Mouse (Mus musculus): Measurements from ENCODE around the gene Acp7.
"Not testable (repeated sequence)": the region's sequence is repeated elsewhere in the genome, so short reads cannot be mapped to it uniquely, and the experiment has no call there.

Acp7 gene

GRCm38 (mm10) chr7:28631073-28631472, at the start of gene Acp7:
Gene Acp7, minus strand, starts transcription at chr7:28631332.
- in situ Hi-C loops (cut with MboI), result no loop called here

GRCm38 (mm10) chr7:28677624-28678023, 46.5 kb upstream of the Acp7 start:
- in situ Hi-C loops (cut with MboI), result no loop called here

DNA sequence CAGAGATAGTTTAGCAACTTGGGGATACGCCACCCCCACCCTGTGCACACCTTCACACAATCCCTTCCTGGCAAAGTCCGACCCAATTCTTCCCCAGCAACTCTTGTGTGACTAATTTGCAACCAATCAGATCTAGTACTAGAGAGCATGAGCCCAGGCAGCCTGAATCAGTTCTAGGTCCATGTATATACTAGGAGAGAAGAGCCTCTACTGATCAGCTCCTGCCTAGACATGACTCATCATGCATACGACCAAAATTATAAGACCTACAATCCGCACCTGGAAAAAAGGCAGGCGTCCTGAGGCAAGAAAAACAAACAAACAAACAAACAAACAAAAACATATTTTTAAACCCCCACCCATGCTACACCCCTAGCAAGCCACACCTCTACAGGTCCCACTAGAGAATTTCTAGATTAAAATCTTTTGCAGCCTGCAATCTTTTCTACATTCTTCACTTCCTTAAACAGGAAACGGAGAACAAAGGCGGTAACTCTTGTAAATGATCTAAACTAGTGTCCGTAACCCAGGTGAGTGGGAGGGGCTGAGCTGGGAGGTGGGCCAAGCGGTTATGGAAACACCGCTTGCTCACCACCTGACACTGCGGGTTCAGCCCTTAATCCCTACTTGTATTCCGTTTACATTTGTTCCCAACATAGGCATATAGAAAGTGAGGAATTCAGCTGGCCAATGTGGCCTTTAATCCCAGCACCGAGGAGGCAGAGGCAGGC, 45.8 kb upstream of the Acp7 start:
- in situ Hi-C loops (cut with MboI), result no loop called here

GRCm38 (mm10) chr7:28675746-28676145, 44.6 kb upstream of the Acp7 start:
- in situ Hi-C loops (cut with MboI), result no loop called here

- in situ Hi-C loops (cut with MboI), result no loop called here
Measured at GRCm38 (mm10) chr7:28674994-28675393, 43.9 kb upstream of the Acp7 start.

GRCm38 (mm10) chr7:28672786-28673185, 41.7 kb upstream of the Acp7 start:
- in situ Hi-C loops (cut with MboI), result not testable (repeated sequence)

DNA sequence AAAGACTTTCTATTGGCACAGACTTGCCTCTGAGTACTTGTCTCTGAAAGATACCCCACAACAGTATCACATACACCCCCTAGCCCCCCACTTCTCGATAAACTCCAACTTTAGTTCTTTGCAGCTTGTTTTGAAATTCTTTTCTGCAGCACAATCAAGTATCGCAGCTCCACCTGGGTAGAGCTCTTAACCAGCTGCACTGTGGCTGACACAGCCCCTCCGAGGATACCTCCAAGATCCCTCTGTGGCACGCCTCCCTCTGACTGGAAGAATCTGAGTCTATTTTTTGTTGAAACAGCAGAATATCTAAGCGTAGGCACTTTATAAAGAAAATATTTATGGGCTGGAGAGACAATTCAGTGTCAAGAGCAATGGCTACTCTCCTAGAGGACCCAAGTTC, 41.1 kb upstream of the Acp7 start:
- in situ Hi-C loops (cut with MboI), result no loop called here

- in situ Hi-C loops (cut with MboI), result no loop called here
Measured at GRCm38 (mm10) chr7:28671172-28671571, 40.0 kb upstream of the Acp7 start.

DNA sequence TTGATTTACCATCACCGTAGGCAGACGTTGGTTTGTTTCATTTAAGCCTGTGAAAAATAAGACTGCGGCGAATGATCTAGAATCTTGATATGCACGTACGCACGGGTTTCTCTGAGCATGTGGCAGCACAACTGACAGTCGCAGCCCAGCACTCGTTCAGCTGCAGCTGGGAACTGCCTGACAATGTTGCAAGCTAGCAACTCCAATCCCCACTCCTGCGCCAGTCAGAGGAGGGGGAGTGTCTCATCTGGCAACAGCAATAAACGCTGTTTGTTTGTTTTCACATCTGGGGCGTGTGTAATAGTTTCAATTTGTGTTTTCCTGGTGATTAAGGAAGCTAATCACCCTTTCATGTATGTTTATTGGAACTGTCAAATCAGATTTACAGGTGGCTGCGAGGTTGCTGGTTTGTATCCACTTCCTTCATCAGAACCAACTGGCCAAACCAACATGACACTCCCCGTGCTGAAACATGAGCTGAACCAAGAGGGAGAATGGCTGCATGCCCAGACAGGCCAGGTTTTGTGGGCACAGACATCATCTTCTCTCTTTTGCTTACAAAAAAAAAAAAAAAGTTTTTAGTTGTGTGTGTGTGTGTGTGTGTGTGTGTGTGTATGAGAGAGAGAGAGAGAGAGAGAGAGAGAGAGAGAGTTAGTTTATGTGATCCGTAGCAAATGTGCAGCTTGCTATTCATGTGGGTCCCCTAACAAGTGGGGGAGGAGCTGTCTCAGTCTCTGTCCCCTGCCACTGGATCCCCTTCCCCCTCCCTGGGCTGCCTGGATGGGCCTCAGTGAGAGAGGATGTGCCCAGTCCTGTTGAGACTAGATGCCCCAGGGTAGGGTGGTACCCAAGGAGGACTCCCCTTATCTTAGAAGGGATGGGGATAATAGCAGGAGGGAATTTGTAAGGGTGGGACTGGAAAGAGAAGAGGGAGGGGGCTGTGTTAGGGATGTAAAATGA, 34.8 kb upstream of the Acp7 start:
- in situ Hi-C loops (cut with MboI), result no loop called here

DNA sequence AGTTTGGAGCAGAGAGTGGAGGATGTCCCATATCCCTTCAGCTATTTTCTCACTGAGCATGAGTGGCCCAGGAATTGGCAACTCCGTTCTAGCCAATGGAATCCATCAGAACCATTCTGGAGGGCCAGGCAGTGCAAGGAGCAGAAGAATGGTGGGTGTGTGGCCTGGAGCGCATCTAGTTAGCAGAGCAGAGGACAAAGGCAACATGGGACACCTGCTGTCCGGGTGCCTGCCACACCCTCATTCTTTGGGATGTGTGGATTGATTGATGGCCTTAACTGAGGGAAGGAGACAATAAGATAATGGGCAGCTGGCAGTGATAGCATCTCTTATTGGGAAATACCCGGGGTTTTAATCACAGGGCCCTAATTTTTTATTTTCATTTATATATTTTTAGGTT, 25.3 kb upstream of the Acp7 start:
- in situ Hi-C loops (cut with MboI), result no loop called here

- in situ Hi-C loops (cut with MboI), result no loop called here
Measured at GRCm38 (mm10) chr7:28651157-28651556, 20.0 kb upstream of the Acp7 start.

- in situ Hi-C loops (cut with MboI), result no loop called here
Measured at GRCm38 (mm10) chr7:28647016-28647415, 15.9 kb upstream of the Acp7 start.

DNA sequence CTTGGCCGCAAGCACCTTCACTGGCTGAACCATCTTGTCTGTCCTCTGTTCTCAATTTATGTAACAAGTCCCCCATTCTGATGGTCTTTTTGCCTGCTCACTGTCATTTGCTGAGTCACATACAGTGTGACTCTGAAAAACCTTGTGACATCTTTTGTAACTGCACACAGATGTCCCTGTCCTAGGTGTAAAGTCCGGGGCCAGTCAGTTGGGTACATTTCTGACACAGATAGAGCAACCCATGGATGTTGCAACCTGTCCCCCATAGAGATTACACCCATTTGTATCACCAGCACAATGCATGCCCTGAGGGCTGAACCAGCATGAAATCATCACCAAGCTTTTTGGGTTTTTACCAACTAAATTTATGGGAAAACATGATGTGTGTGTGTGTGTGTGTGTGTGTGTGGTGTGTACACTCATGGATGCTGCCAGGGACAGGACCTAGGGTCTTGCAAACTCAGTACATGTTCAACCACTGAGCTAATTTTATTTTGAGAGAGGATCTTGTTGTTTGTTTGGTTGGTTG, 14.9 kb upstream of the Acp7 start:
- in situ Hi-C loops (cut with MboI), result no loop called here

DNA sequence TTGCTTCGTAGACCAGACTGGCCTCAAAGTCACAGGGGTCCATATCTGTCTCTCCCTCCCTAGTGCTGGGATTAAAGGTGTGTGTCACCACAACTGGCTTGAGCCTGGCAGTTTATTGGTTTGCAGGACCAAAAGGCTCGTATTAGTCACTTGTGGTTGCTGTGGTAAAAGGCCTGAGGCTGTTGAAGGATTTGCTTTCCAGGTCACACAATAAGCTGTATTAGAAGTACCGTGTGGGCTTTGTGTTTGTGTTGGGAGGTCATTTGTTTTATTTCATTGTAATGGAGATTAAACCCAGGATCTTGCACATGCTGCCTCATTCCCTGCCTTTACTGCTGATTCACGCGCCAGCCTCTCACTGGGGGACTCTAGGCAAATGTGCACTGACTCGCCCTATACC, 14.2 kb upstream of the Acp7 start:
- in situ Hi-C loops (cut with MboI), result no loop called here

DNA sequence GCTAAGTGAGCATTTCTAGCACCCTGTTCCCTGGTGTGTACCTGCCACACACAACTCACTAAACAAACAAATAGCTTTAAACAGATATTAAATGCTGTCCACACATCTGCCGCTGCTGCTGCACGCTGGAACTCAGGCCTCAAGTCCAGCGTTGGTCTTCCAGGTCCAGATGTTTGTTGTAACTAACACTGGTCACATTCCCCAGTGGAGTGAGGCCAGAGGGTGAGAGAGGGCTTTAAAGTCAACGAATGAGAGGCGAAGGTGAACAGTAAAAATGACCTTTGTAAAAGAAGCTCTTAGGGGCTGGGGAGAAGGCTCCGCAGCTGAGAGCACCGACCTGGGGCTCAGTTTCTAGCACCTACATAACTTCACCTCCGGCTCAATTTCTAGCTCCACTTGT, 10.4 kb upstream of the Acp7 start:
- in situ Hi-C loops (cut with MboI), result no loop called here

DNA sequence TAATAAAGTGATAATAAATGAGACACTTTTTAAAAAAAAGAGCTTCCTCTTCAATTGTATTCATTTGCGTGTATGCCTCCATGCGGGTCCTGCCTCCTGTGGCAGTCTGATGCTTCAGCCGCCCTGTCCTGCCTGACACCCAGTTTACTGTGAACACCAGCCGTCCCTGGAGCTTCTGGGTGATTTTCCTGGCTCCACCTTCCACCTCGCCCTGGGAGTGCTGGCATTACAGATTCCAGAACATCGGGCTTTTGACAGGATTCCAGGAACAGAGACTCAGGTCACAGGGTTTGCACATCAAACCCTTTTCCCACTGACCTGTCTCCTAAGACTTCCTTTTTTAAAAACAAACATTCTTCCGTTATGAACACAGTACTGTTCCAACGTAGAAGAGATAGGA, 6.4 kb upstream of the Acp7 start:
- in situ Hi-C loops (cut with MboI), result no loop called here

DNA sequence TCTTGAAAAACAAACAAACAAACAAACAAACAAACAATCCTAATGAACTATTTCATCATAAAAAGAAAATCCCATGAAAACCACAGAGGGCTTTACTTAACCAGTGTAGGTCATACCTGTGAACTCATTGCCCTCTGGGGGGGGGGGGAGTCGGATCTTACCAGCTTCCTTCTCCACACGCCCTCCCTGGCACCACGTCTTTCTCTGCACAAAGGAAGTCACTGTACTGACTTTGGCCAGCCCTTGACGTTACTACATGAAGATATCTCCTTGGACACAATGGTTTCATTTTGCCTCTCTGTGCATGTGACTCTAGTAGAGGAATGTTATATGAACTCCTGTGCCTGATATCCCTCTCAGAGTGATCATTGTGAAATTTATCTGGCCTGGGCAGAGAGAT, 3.0 kb upstream of the Acp7 start:
- in situ Hi-C loops (cut with MboI), result no loop called here

DNA sequence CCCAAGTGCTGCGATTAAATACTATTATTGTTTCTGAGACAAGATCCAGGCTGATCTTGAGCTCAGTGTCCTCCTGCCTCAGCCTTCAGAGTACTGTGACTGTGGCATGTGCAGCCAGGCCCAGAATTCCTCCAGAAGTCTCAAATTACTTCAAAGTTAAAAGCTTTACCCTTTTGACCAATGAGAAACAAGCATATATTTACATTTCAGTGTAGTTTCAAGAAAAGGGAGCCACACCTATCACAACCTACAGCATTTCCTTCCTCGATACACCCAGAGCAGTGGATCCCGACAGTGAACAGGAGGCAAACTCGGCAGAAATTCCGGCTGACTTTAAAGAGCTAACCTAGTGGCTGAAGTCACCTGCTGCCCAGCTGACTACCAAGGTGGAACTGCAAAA, 6.3 kb downstream of the Acp7 start:
- in situ Hi-C loops (cut with MboI), result no loop called here

DNA sequence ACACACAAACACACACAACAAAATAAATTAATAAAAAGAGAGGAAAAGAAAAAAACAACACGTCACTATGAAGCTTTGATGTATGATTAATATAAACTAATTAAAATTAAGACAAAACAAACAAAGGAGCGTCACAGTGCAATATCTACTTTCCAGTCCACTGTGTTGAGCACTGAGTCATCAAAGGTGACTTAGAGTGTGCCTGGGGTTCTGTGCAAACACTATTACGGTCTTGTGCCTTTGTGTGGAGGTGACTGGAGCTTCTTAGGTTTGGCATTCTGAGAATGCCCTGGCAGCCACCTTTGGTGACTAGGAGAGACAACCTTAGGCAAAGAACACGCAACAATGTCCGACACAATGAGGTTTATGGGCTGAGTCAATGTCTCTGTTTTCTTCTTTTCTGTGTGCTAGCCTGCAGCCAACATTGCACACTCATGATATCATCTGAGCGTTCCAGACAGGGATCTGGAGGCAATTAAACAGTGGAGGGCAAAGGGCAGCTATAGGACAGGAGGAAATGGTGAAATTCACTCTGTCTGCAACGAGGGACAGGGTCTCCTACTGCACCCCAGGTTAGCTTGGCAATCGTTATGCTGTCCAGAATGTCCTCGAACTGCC, 11.9 kb downstream of the Acp7 start:
- in situ Hi-C loops (cut with MboI), result no loop called here

DNA sequence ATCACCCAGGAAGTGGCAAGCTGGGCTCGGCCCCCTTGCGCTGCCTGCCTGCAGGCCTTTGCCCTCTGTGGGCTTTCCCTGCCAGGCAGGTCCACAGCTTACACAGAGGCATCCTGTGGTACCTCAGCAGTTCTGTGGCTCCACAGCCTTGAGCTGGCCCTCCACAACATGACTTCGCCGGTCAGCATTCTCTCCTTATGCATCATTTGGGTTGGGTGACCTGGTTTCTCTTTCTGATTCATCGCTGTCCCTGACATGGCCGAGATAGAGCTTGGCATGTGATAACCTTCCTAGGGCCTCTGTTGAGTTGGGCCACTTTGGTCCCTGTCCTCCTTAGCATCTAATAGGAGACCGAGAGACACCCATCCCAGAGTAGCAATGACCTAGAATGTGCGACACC, 25.2 kb downstream of the Acp7 start:
- in situ Hi-C loops (cut with MboI), result loop anchor here (10.0 kb wide), 1 partner anchor 161 kb away; no protein-coding TSS in a partner anchor

- in situ Hi-C loops (cut with MboI), result loop anchor here (10.0 kb wide), 1 partner anchor 159 kb away; no protein-coding TSS in a partner anchor
Measured at GRCm38 (mm10) chr7:28603788-28604187, 27.3 kb downstream of the Acp7 start.

DNA sequence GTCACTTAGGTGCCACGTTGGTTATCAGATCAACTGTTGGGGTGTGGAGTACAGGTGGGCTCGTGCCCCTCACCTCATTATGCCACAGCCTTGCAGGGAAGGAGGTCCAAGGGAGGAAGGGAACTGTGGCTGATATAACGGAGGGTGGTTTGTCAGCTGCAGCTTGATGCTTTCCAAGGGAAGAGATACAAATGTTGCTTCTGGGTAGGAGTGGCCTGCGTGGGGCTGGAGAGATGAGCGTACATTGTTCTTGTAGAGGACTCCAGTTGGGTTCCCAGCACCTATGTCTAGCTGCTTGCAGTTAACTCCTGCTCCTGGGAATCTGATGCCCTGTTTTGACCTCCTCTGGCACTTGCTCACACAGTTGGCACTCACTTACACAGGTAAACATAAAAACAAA, 28.0 kb downstream of the Acp7 start:
- in situ Hi-C loops (cut with MboI), result loop anchor here (10.0 kb wide), 1 partner anchor 158 kb away; no protein-coding TSS in a partner anchor
